Mouse (Mus musculus) frontal cortex, adult (tissue): ENCODE measurements at regions not wholly inside any gene's neighbourhood (a gene's known extent, or its start where the extent isn't known, plus 50 kb on each side); places are given as distances from the start of the nearest gene placed in this dataset.

Experiments
- ATAC-seq: cut with Nextera tagmentation; 2 replicates; pipeline ENCODE4 v1.9.2; 2017; ENCODE audit warnings: mild to moderate bottlenecking, moderate library complexity, mixed read lengths; ENCODE audit not compliant: low TSS enrichment

- no peak for ATAC-seq
These were observed 625.8 kb upstream of the Gm597 start for GRCm38 (mm10) chr1:29405807-29406206.

GRCm38 (mm10) chr1:29404139-29404538, 624.1 kb upstream of the Gm597 start:
- ATAC-seq, result no peak

GRCm38 (mm10) chr1:29363783-29364182, 583.7 kb upstream of the Gm597 start:
- peak; percentile 90 for ATAC-seq

- ATAC-seq, result no peak
These were observed 561.5 kb upstream of the Gm597 start for GRCm38 (mm10) chr1:29341587-29341986.

GRCm38 (mm10) chr1:29340945-29341344, 560.9 kb upstream of the Gm597 start:
- ATAC-seq, result no peak

GRCm38 (mm10) chr1:29328930-29329329, 548.9 kb upstream of the Gm597 start:
- ATAC-seq, result no peak
